ENCODE assay signal across 8 mouse cellular contexts in the genomic region with DNA sequence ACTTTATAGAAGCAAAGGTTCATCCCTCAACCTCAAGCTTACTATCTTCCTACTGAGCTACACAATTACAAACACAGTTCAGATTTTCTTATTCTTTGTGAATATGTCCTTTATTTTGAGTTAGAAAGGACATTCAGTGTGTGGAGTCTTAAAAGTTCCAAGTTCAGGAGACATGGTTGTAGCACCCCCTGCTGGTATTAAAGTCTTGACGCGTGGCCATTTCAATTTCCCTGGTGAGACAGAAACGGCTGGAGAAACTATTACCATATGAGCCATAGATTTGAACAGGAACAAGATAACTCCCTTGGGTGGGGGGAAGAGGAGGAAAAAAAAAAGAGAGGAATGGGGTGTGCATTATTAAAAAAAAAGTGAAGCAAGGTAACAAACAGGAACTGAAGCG.
DNase-seq lines count a peak whose midpoint lies in the region; ATAC-seq lines count a peak whose summit lies in the region.

No protein-coding gene starts in this region.

- peaks cover 4% of the 10 kb centered on the region for H3K4me1 ChIP-seq in midbrain, embryonic 11.5 days (ENCODE audit: control insufficient read depth, insufficient read depth, low read length)
- no peaks in the 10 kb centered on the region for H3K4me1 ChIP-seq in midbrain, embryonic 15.5 days
- no peaks in the 10 kb centered on the region for H3K4me1 ChIP-seq in intestine, embryonic 15.5 days (replicated peaks)
- H3K4me1 ChIP-seq in limb, embryonic 11.5 days (ENCODE audit: control insufficient read depth, insufficient read depth, low read length) = no peaks in the 10 kb centered on the region

- no peak overlapping the region for H3K27ac ChIP-seq in midbrain, embryonic 11.5 days (ENCODE audit: low read depth, low read length)
- no peak overlapping the region for H3K27ac ChIP-seq in midbrain, embryonic 15.5 days
- H3K27ac ChIP-seq in intestine, embryonic 15.5 days = no peak overlapping the region
- H3K27ac ChIP-seq in limb, embryonic 11.5 days (replicated peaks; ENCODE audit: low read depth, low read length) = no peak overlapping the region

- H3K9ac ChIP-seq in midbrain, embryonic 11.5 days (ENCODE audit: low read length) = no peak overlapping the region
- H3K9ac ChIP-seq in midbrain, embryonic 15.5 days = no peak overlapping the region
- H3K9ac ChIP-seq in intestine, embryonic 15.5 days = no peak overlapping the region
- no peak overlapping the region for H3K9ac ChIP-seq in limb, embryonic 11.5 days (ENCODE audit: low read length)

- ATAC-seq in midbrain, embryonic 11.5 days (ENCODE audit: low FRiP score) = no peak
- ATAC-seq in midbrain, embryonic 15.5 days (replicated peaks) = no peak
- ATAC-seq in intestine, embryonic 15.5 days = peak; percentile 58; the same call in 1 of the 2 replicates
- ATAC-seq in limb, embryonic 11.5 days (ENCODE audit: insufficient number of reproducible peaks, low FRiP score, low TSS enrichment, low read depth) = no peak

- H3K4me3 ChIP-seq in midbrain, embryonic 11.5 days (ENCODE audit: low read depth, low read length) = no peak overlapping the region
- no peak overlapping the region for H3K4me3 ChIP-seq in midbrain, embryonic 15.5 days
- H3K4me3 ChIP-seq in intestine, embryonic 15.5 days (replicated peaks) = no peak overlapping the region
- H3K4me3 ChIP-seq in limb, embryonic 11.5 days (ENCODE audit: low read depth, low read length) = no peak overlapping the region

- WGBS in midbrain, embryonic 11.5 days = 48% methylated on average over 4 of the region's 4 CpGs
- WGBS in midbrain, embryonic 15.5 days = 36% methylated on average over 4 of the region's 4 CpGs
- 38% methylated on average over 4 of the region's 4 CpGs for WGBS in intestine, embryonic 15.5 days
- WGBS in limb, embryonic 11.5 days = 35% methylated on average over 4 of the region's 4 CpGs

- DNase-seq in midbrain, embryonic 11.5 days (ENCODE audit: low spot score, missing footprints) = peak; percentile 86
- peak; percentile 48 to 86 for DNase-seq in adrenal gland, adult (ENCODE audit: inconsistent age in 2 of 2, low spot score in 1 of 2)
- DNase-seq in embryo, embryonic 11.5 days (ENCODE audit: low read depth, low spot score) = peak; percentile 56
- peak; percentile 61 for DNase-seq in limb, embryonic 11.5 days (ENCODE audit: low spot score)
- DNase-seq in right cerebral cortex, adult 18-20 months = peak; percentile 32
- no peak for DNase-seq in cerebellum, postnatal 36 days

- H3K27me3 ChIP-seq in midbrain, embryonic 11.5 days (ENCODE audit: control insufficient read depth, insufficient read depth, low read length) = no peaks in the 10 kb centered on the region
- no peaks in the 10 kb centered on the region for H3K27me3 ChIP-seq in midbrain, embryonic 15.5 days (replicated peaks)
- no peaks in the 10 kb centered on the region for H3K27me3 ChIP-seq in intestine, embryonic 15.5 days (replicated peaks)
- H3K27me3 ChIP-seq in limb, embryonic 11.5 days (ENCODE audit: control insufficient read depth, insufficient read depth, low read length) = no peaks in the 10 kb centered on the region

- H3K36me3 ChIP-seq in midbrain, embryonic 11.5 days (ENCODE audit: control insufficient read depth, insufficient read depth, low read length) = no peaks in the 10 kb centered on the region
- H3K36me3 ChIP-seq in midbrain, embryonic 15.5 days (replicated peaks) = no peaks in the 10 kb centered on the region
- H3K36me3 ChIP-seq in intestine, embryonic 15.5 days = no peaks in the 10 kb centered on the region
- no peaks in the 10 kb centered on the region for H3K36me3 ChIP-seq in limb, embryonic 11.5 days (ENCODE audit: control insufficient read depth, insufficient read depth, low read length)

- H3K9me3 ChIP-seq in midbrain, embryonic 11.5 days (ENCODE audit: control insufficient read depth, low read length) = no peaks in the 10 kb centered on the region
- H3K9me3 ChIP-seq in midbrain, embryonic 15.5 days = no peaks in the 10 kb centered on the region
- H3K9me3 ChIP-seq in intestine, embryonic 15.5 days = no peaks in the 10 kb centered on the region
- H3K9me3 ChIP-seq in limb, embryonic 11.5 days (ENCODE audit: control insufficient read depth, low read length) = no peaks in the 10 kb centered on the region

- H3K4me2 ChIP-seq in midbrain, embryonic 11.5 days = no peak overlapping the region
- H3K4me2 ChIP-seq in midbrain, embryonic 15.5 days = no peak overlapping the region
- no peak overlapping the region for H3K4me2 ChIP-seq in intestine, embryonic 15.5 days (replicated peaks)
- no peak overlapping the region for H3K4me2 ChIP-seq in limb, embryonic 11.5 days (ENCODE audit: low read depth, severe bottlenecking)

Comparison
In these comparisons a context has a peak if more than half of its experiments do, and no peak if none do; other contexts are left out.
1. DNase-seq: peak in midbrain, embryonic 11.5 days (single experiment), adrenal gland, adult (2 of 2), embryo, embryonic 11.5 days (single experiment), limb, embryonic 11.5 days (single experiment) and right cerebral cortex, adult 18-20 months (single experiment); none in cerebellum, postnatal 36 days (0 of 2).